ENCODE assay signal across 18 mouse cellular contexts in genomic region chr11:120005434-120006317, GRCm38 (mm10).
DNase-seq lines count a peak whose midpoint lies in the region.
"Had no signal": no experiment of that assay in that cellular context is flagged by ENCODE, and none has a peak within 500 bp of the region (broad histone marks: within the 10 kb centered on the region; RNA-seq: fewer than 3 reads in every experiment).

No protein-coding gene starts in this region.

- DNase-seq in cerebellum, adult 11 months: peak; percentile 53
- no peak for DNase-seq in cerebellum, postnatal 4 days (ENCODE audit: low spot score in 2 of 2)
- peak; percentile 58 to 63 for DNase-seq in urinary bladder, adult 18-20 months (ENCODE audit: low spot score in 2 of 2)
- DNase-seq in urinary bladder, postnatal 4 days (ENCODE audit: low spot score in 2 of 2): no peak
- peak; percentile 77 for DNase-seq in cerebellum, adult 9-11 months
- DNase-seq in testis, postnatal 10 days (ENCODE audit: low spot score): no peak
- no peak for DNase-seq in left cerebral cortex, adult 9 months (ENCODE audit: low spot score in 2 of 2)
- DNase-seq: adrenal gland, adult 8-10 months; embryo, embryonic 11 days; gastrocnemius, adult 2 months; heart, postnatal 4 days; kidney, adult 9 months; kidney, postnatal 14 days; layer of hippocampus, adult 9-11 months; lung, postnatal 36 days; retina, postnatal 1 day; right cerebral cortex, postnatal 25 days; thymus, postnatal 25 days had no signal

Comparison
In these comparisons a context has a peak if more than half of its experiments do, and no peak if none do; other contexts are left out.
1. DNase-seq: peak in cerebellum, adult 11 months (single experiment), urinary bladder, adult 18-20 months (2 of 2) and cerebellum, adult 9-11 months (single experiment); none in cerebellum, postnatal 4 days (0 of 2), urinary bladder, postnatal 4 days (0 of 2), testis, postnatal 10 days (single experiment) and left cerebral cortex, adult 9 months (0 of 2).